19 mouse cellular contexts compared by ENCODE assay signal in genomic region chr8:75078215-75078614, GRCm38 (mm10).
"Had no signal": no experiment of that assay in that cellular context is flagged by ENCODE, and none has a peak within 500 bp of the region (broad histone marks: within the 10 kb centered on the region; RNA-seq: fewer than 3 reads in every experiment).

No protein-coding gene starts in this region.

- H3K4me3 ChIP-seq: midbrain, embryonic 10.5 days; midbrain, embryonic 12.5 days; myocyte; neural tube, embryonic 13.5 days; neural tube, embryonic 15.5 days had no signal

- H3K27me3 ChIP-seq: neural tube, embryonic 13.5 days; neural tube, embryonic 15.5 days had no signal

- H3K9me3 ChIP-seq: midbrain, embryonic 10.5 days; midbrain, embryonic 12.5 days; neural tube, embryonic 13.5 days; neural tube, embryonic 15.5 days had no signal

- H3K4me2 ChIP-seq: lung, embryonic 14.5 days; midbrain, embryonic 12.5 days; neural tube, embryonic 13.5 days; neural tube, embryonic 15.5 days had no signal

- DNase-seq: lung, adult 18-20 months; lung, embryonic 14.5 days; lung, postnatal 10 days; lung, postnatal 4 days; midbrain, embryonic 14.5 days; retina, postnatal 1 day; right cerebral cortex, adult 18-20 months; right cerebral cortex, postnatal 25 days; right cerebral cortex, postnatal 4 days; spleen, adult 18-20 months; thymus, adult 18-20 months; thymus, postnatal 14 days; thymus, postnatal 36 days had no signal

- ATAC-seq: midbrain, embryonic 16.5 days had no signal

- H3K4me1 ChIP-seq: midbrain, embryonic 12.5 days; neural tube, embryonic 13.5 days; neural tube, embryonic 15.5 days had no signal

- H3K27ac ChIP-seq: midbrain, embryonic 10.5 days; midbrain, embryonic 12.5 days; neural tube, embryonic 13.5 days; neural tube, embryonic 15.5 days had no signal

- H3K36me3 ChIP-seq: midbrain, embryonic 10.5 days; midbrain, embryonic 12.5 days; neural tube, embryonic 13.5 days; neural tube, embryonic 15.5 days had no signal

- H3K9ac ChIP-seq: lung, embryonic 14.5 days; midbrain, embryonic 12.5 days; neural tube, embryonic 13.5 days; neural tube, embryonic 15.5 days had no signal
